Mouse (Mus musculus): ENCODE results near the gene Lactb. TPM values are rescaled to one million over a fixed set of nuclear protein-coding genes. Genes with fewer than 3 reads are reported as not detected.

Gene Lactb
- polyA plus RNA-seq, 2 experiments, result 10.1 to 10.9 TPM

DNA sequence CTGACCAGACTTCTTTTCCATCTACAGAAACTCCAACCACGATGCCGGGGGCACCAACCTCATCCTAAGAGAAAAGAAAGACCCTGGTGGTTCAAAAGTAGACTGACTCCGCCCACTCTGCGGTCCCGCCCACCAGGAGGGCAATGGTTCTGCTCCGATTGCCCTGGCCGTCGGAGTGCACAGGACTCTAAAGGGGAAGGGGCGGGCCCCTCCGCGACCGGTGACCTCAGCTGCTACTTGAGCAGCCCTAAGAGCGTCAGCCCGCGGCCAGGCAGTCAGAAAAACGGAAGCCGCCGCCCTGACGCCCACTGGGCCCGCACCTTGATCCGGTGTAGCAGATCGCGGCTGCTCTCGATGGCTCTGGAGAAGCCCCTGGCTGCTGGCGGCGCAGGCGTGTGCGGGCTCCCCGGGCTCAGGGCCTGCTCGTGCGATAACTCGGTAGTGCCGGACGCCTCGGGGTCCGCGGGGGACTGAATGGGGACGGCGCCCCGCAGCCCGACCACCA, 511 bp downstream of the Lactb start:
- DNase-seq (ENCODE audit: low spot score), result peak; percentile 70
- ATAC-seq (ENCODE audit: low FRiP score, low read depth), result peak; percentile 80
- TF ChIP-seq POLR2A (IDR thresholded peaks at IDR 0.05; ENCODE audit: borderline replicate concordance, extremely low read depth, insufficient read depth, insufficient read length), result no peak
- H3K9me3 ChIP-seq (ENCODE audit: control insufficient read depth, low read length), result no peaks in the 10 kb centered on the region
- peak overlapping the region; percentile 88 for H3K4me3 ChIP-seq (replicated peaks; ENCODE audit: low read length)
- peaks cover 13% of the 10 kb centered on the region for H3K36me3 ChIP-seq (ENCODE audit: control insufficient read depth, insufficient read depth, low read length)
- peak overlapping the region; percentile 74 for H3K27ac ChIP-seq (replicated peaks; ENCODE audit: low read depth, low read length)
- no peaks in the 10 kb centered on the region for H3K27me3 ChIP-seq (ENCODE audit: control insufficient read depth, insufficient read depth, low read length)
- 0 out of 2 replicates have a peak, but pooled peaks cover 2% of the 10 kb centered on the region for H3K4me1 ChIP-seq (ENCODE audit: control insufficient read depth, insufficient read depth, low read length)
- peak overlapping the region; percentile 56 for H3K4me2 ChIP-seq (replicated peaks; ENCODE audit: low read depth, low read length, severe bottlenecking)
- WGBS, result under 1% methylated on average over 35 of the region's 41 CpGs
- H3K9ac ChIP-seq (ENCODE audit: low read depth, low read length, severe bottlenecking), result peak overlapping the region; percentile 67

- no peak overlapping the region for H3K27ac ChIP-seq (replicated peaks; ENCODE audit: low read depth, low read length)
- DNase-seq (ENCODE audit: low spot score) (no peak), ATAC-seq (ENCODE audit: low FRiP score, low read depth) (no peak)
- H3K4me1 ChIP-seq (ENCODE audit: control insufficient read depth, insufficient read depth, low read length), result 0 out of 2 replicates have a peak, but pooled peaks cover 2% of the 10 kb centered on the region
- H3K9me3 ChIP-seq (ENCODE audit: control insufficient read depth, low read length), result no peaks in the 10 kb centered on the region
- H3K36me3 ChIP-seq (ENCODE audit: control insufficient read depth, insufficient read depth, low read length), result peaks cover 16% of the 10 kb centered on the region
- H3K4me2 ChIP-seq (replicated peaks; ENCODE audit: low read depth, low read length, severe bottlenecking), result no peak overlapping the region
- H3K9ac ChIP-seq (ENCODE audit: low read depth, low read length, severe bottlenecking), result no peak overlapping the region
- WGBS, result 79% methylated on average over 8 of the region's 8 CpGs
- no peak for TF ChIP-seq POLR2A (IDR thresholded peaks at IDR 0.05; ENCODE audit: borderline replicate concordance, extremely low read depth, insufficient read depth, insufficient read length)
- no peaks in the 10 kb centered on the region for H3K27me3 ChIP-seq (ENCODE audit: control insufficient read depth, insufficient read depth, low read length)
- no peak overlapping the region for H3K4me3 ChIP-seq (replicated peaks; ENCODE audit: low read length)
Measured at GRCm38 (mm10) chr9:66971116-66971515, 4.2 kb downstream of the Lactb start.

DNA sequence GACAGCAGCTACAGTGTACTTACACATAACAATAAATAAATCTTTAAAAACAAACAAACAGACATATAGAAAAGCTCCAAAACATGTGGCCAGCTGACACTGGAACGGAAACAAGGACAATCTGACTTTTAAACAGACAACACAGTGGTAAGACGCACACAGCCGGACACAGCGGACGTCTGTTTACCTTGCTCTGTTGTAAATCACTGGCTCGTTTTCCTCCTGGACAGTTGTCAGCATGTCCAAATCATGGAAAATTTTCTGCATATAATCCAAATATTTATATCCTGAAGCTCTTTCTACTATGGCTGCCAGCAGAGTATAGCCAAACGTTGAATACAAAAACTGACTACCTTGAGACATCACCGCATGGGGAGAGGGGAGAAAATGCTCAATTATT, 7.8 kb downstream of the Lactb start:
- H3K36me3 ChIP-seq (ENCODE audit: control insufficient read depth, insufficient read depth, low read length), result peaks cover 16% of the 10 kb centered on the region
- TF ChIP-seq POLR2A (IDR thresholded peaks at IDR 0.05; ENCODE audit: borderline replicate concordance, extremely low read depth, insufficient read depth, insufficient read length), result no peak
- 86% methylated on average over 8 of the region's 8 CpGs for WGBS
- no peak overlapping the region for H3K4me3 ChIP-seq (replicated peaks; ENCODE audit: low read length)
- no peak overlapping the region for H3K9ac ChIP-seq (ENCODE audit: low read depth, low read length, severe bottlenecking)
- H3K9me3 ChIP-seq (ENCODE audit: control insufficient read depth, low read length), result no peaks in the 10 kb centered on the region
- no peaks in the 10 kb centered on the region for H3K4me1 ChIP-seq (ENCODE audit: control insufficient read depth, insufficient read depth, low read length)
- DNase-seq (ENCODE audit: low spot score) (no peak), ATAC-seq (ENCODE audit: low FRiP score, low read depth) (no peak)
- no peaks in the 10 kb centered on the region for H3K27me3 ChIP-seq (ENCODE audit: control insufficient read depth, insufficient read depth, low read length)
- no peak overlapping the region for H3K4me2 ChIP-seq (replicated peaks; ENCODE audit: low read depth, low read length, severe bottlenecking)
- H3K27ac ChIP-seq (replicated peaks; ENCODE audit: low read depth, low read length), result no peak overlapping the region

DNA sequence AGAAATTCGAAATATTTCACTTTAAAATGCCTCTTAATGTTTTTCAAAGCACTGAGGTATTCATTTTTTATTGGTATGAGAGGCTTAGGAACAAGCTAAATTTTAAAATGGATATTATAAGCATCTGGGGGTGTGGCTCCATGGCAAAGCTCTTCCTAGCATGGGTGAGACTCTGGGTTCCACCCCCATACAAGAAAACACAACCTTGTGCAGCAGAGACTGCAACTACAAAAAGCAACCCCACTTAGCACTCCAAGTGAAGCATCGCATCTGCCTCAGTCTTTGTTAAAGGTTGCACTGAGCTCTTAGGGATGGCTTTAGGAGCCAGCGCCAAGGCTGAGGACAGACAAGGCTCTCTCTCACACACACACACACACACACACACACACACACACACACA, 13.8 kb downstream of the Lactb start:
- DNase-seq (ENCODE audit: low spot score), result no peak
- no peak overlapping the region for H3K4me3 ChIP-seq (replicated peaks; ENCODE audit: low read length)
- H3K36me3 ChIP-seq (ENCODE audit: control insufficient read depth, insufficient read depth, low read length), result no peaks in the 10 kb centered on the region
- ATAC-seq (ENCODE audit: low FRiP score, low read depth), result no peak
- no peak overlapping the region for H3K4me2 ChIP-seq (replicated peaks; ENCODE audit: low read depth, low read length, severe bottlenecking)
- H3K27ac ChIP-seq (replicated peaks; ENCODE audit: low read depth, low read length), result no peak overlapping the region
- H3K9me3 ChIP-seq (ENCODE audit: control insufficient read depth, low read length), result no peaks in the 10 kb centered on the region
- H3K9ac ChIP-seq (ENCODE audit: low read depth, low read length, severe bottlenecking), result no peak overlapping the region
- TF ChIP-seq POLR2A (IDR thresholded peaks at IDR 0.05; ENCODE audit: borderline replicate concordance, extremely low read depth, insufficient read depth, insufficient read length), result no peak
- no peaks in the 10 kb centered on the region for H3K4me1 ChIP-seq (ENCODE audit: control insufficient read depth, insufficient read depth, low read length)
- H3K27me3 ChIP-seq (ENCODE audit: control insufficient read depth, insufficient read depth, low read length), result no peaks in the 10 kb centered on the region
- WGBS, result 64% methylated on average over 3 of the region's 3 CpGs

DNA sequence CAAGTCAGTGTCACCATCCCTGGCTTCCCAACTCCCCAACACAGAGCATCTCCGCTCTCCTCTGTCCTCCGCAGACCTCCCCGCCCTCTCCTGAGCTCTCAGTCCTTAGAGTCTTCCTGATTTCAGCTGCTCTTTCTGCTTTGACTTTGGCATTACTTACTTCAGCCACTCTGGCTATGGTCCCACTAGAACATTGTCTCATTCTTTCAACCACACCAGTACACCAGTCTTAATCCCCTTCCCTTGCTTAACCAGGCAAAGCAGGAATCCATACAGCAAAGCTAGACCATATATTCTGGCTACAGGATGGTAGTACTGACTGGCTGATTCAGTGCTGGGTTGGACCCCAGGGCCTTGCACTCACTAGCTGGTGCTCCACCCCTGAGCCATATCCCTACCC, 17.8 kb downstream of the Lactb start:
- H3K4me1 ChIP-seq (ENCODE audit: control insufficient read depth, insufficient read depth, low read length), result no peaks in the 10 kb centered on the region
- TF ChIP-seq POLR2A (IDR thresholded peaks at IDR 0.05; ENCODE audit: borderline replicate concordance, extremely low read depth, insufficient read depth, insufficient read length), result no peak
- no peak overlapping the region for H3K9ac ChIP-seq (ENCODE audit: low read depth, low read length, severe bottlenecking)
- H3K4me2 ChIP-seq (replicated peaks; ENCODE audit: low read depth, low read length, severe bottlenecking), result no peak overlapping the region
- ATAC-seq (ENCODE audit: low FRiP score, low read depth) (no peak), DNase-seq (ENCODE audit: low spot score) (no peak)
- no peak overlapping the region for H3K27ac ChIP-seq (replicated peaks; ENCODE audit: low read depth, low read length)
- H3K4me3 ChIP-seq (replicated peaks; ENCODE audit: low read length), result no peak overlapping the region
- H3K36me3 ChIP-seq (ENCODE audit: control insufficient read depth, insufficient read depth, low read length), result no peaks in the 10 kb centered on the region
- H3K9me3 ChIP-seq (ENCODE audit: control insufficient read depth, low read length), result no peaks in the 10 kb centered on the region
- no peaks in the 10 kb centered on the region for H3K27me3 ChIP-seq (ENCODE audit: control insufficient read depth, insufficient read depth, low read length)
- WGBS, result 87% methylated on average over 3 of the region's 3 CpGs

GRCm38 (mm10) chr9:66952886-66953285, 22.4 kb downstream of the Lactb start:
- no peak for TF ChIP-seq POLR2A (IDR thresholded peaks at IDR 0.05; ENCODE audit: borderline replicate concordance, extremely low read depth, insufficient read depth, insufficient read length)
- Histone ChIP-seq H3K27ac (replicated peaks; ENCODE audit: low read depth, low read length) (no peak overlapping the region), H3K27me3 (ENCODE audit: control insufficient read depth, insufficient read depth, low read length) (no peaks in the 10 kb centered on the region), H3K9me3 (ENCODE audit: control insufficient read depth, low read length) (no peaks in the 10 kb centered on the region), H3K4me3 (replicated peaks; ENCODE audit: low read length) (no peak overlapping the region), H3K36me3 (ENCODE audit: control insufficient read depth, insufficient read depth, low read length) (peaks cover 13% of the 10 kb centered on the region), H3K4me1 (ENCODE audit: control insufficient read depth, insufficient read depth, low read length) (no peaks in the 10 kb centered on the region), H3K9ac (ENCODE audit: low read depth, low read length, severe bottlenecking) (no peak overlapping the region), H3K4me2 (replicated peaks; ENCODE audit: low read depth, low read length, severe bottlenecking) (no peak overlapping the region)
- no peak for ATAC-seq (ENCODE audit: low FRiP score, low read depth)
- no peak for DNase-seq (ENCODE audit: low spot score)
- 65% methylated on average over 2 of the region's 2 CpGs for WGBS
